Mouse (Mus musculus) embryo, embryonic 11.5 days (tissue): Measurements from ENCODE around the gene Gm45521.

Source experiments
- DNase-seq: peaks from one replicate; pipeline ENCODE4 v3.0.0-alpha.2; 2012; ENCODE audit warnings: low read depth, low spot score

Gm45521 gene

GRCm38 (mm10) chr14:7952610-7953254, 4.4 kb upstream of the Gm45521 start:
- no peak for DNase-seq

- DNase-seq = no peak
Measured at GRCm38 (mm10) chr14:7954071-7954471, 3.0 kb upstream of the Gm45521 start.

- no peak for DNase-seq
Measured at GRCm38 (mm10) chr14:7956427-7956826, 661 bp upstream of the Gm45521 start.

GRCm38 (mm10) chr14:7960616-7961015, 3.5 kb downstream of the Gm45521 start:
- no peak for DNase-seq

- no peak for DNase-seq
Measured at GRCm38 (mm10) chr14:7961714-7962113, 4.6 kb downstream of the Gm45521 start.

GRCm38 (mm10) chr14:7962626-7963025, 5.5 kb downstream of the Gm45521 start:
- no peak for DNase-seq

- DNase-seq = no peak
Measured at GRCm38 (mm10) chr14:7963160-7963559, 6.1 kb downstream of the Gm45521 start.

- peak; percentile 64 for DNase-seq
Measured at GRCm38 (mm10) chr14:7964219-7964889, 7.3 kb downstream of the Gm45521 start.

- no peak for DNase-seq
Measured at GRCm38 (mm10) chr14:7971889-7972493, 14.9 kb downstream of the Gm45521 start.

- no peak for DNase-seq
Measured at GRCm38 (mm10) chr14:7974643-7975042, 17.6 kb downstream of the Gm45521 start.

GRCm38 (mm10) chr14:7975177-7975576, 18.1 kb downstream of the Gm45521 start:
- no peak for DNase-seq

GRCm38 (mm10) chr14:7977471-7977870, 20.4 kb downstream of the Gm45521 start:
- no peak for DNase-seq

- no peak for DNase-seq
Measured at GRCm38 (mm10) chr14:7978183-7978582, 21.1 kb downstream of the Gm45521 start.

GRCm38 (mm10) chr14:7981226-7981625, 24.1 kb downstream of the Gm45521 start:
- DNase-seq = no peak

GRCm38 (mm10) chr14:7986913-7987312, 29.8 kb downstream of the Gm45521 start:
- DNase-seq = no peak

- DNase-seq = no peak
Measured at GRCm38 (mm10) chr14:7989371-7989770, 32.3 kb downstream of the Gm45521 start.

- DNase-seq = no peak
Measured at GRCm38 (mm10) chr14:7989961-7990360, 32.9 kb downstream of the Gm45521 start.

GRCm38 (mm10) chr14:7991108-7991776, 34.2 kb downstream of the Gm45521 start:
- DNase-seq = no peak

- no peak for DNase-seq
Measured at GRCm38 (mm10) chr14:7992158-7992557, 35.1 kb downstream of the Gm45521 start.

- no peak for DNase-seq
Measured at GRCm38 (mm10) chr14:7994271-7994767, 37.2 kb downstream of the Gm45521 start, which contains the start of gene Dnase1l3. Gene Dnase1l3, minus strand, starts transcription at chr14:7994573.

- DNase-seq = peak; percentile 77
Measured at GRCm38 (mm10) chr14:7997255-7997696, 40.2 kb downstream of the Gm45521 start.

GRCm38 (mm10) chr14:7999030-7999429, 41.9 kb downstream of the Gm45521 start:
- DNase-seq = no peak
